Comparison of ENCODE assay signal across 7 mouse cellular contexts in the genomic region with DNA sequence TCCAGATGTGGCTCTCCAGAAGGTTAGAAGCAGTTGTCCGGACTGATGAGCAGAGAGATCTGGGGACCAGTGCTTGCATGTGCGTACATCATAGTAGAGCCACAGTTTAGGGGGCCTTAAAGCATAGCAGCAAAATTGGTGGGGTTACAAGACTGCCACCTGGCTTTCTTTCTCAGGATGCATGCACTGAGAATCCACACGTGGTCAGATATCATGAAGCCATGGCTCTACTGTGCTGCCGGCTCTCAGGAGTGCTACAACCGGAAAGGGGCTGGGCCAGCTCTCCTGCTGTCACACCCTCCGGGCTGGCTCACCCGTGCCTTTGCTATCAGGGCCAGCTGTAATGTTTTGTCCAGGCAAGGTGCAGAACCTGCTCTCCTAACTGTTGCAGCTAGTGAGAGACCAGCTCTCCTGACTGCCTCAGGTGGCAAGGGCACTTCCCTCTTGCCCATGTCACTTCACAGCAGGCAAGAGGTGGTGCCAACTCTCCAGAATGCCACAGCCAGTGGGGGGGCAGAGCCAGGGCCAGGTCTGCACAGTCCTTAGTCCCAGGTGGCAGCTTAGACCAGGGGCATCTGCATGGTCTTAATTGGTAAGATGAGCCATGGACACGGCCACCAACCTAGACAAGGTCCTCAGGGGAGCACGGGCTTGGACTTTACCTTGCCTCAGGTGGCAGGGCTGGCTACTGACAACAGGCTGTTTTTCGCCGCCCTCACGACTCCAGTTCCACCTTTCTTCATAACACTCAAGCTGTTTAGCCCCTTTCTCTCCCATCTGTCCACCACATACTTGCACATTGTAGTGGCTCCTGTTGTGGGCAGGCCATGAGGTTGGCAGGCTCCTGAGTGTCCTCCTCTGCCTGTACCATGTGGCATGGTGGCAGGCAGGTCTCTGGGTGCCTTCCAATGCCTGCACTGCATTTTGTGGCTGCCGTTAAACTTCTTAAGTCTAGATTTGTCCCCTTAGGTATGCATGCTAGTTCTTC. TPM values are rescaled to one million over a fixed set of nuclear protein-coding genes. Genes with fewer than 3 reads are reported as not detected.
A peak's percentile ranks its signal among the peaks of the same experiment; 100 is the strongest.
DNase-seq lines count a peak whose midpoint lies in the region; ATAC-seq and TF ChIP-seq lines count a peak whose summit lies in the region.

No protein-coding gene starts in this region.

- no peak overlapping the region for H3K4me2 ChIP-seq in intestine, embryonic 14.5 days (ENCODE audit: low read length)
- no peak overlapping the region for H3K4me2 ChIP-seq in lung, embryonic 14.5 days

- no peak overlapping the region for H3K4me3 ChIP-seq in intestine, embryonic 14.5 days (ENCODE audit: low read depth, low read length)
- no peak overlapping the region for H3K4me3 ChIP-seq in lung, embryonic 14.5 days (ENCODE audit: low read depth, low read length)

- WGBS in intestine, embryonic 14.5 days: 63% methylated on average over 13 of the region's 13 CpGs
- WGBS in lung, embryonic 14.5 days: 58% methylated on average over 13 of the region's 13 CpGs

- peak; percentile 32 for DNase-seq in spleen, adult 12 weeks (ENCODE audit: low spot score)
- DNase-seq in spleen, postnatal 4 days (ENCODE audit: low spot score in 2 of 2): no peak
- peak; percentile 86 for DNase-seq in cerebellum, adult 8-10 months
- DNase-seq in intestine, embryonic 14.5 days (ENCODE audit: low spot score): no peak
- peak; percentile 38 for DNase-seq in lung, embryonic 14.5 days
- DNase-seq in thymus, postnatal 0 days (ENCODE audit: low spot score): peak; percentile 43
- DNase-seq in gastrocnemius, postnatal 25 days: no peak

- ATAC-seq in intestine, embryonic 14.5 days (replicated peaks; ENCODE audit: low FRiP score, low TSS enrichment, low read depth): peak; percentile 43; the same call in 1 of the 2 replicates
- ATAC-seq in lung, embryonic 14.5 days (ENCODE audit: insufficient read depth): 0 out of 2 replicates have a peak, but pooled peaks have one; percentile 63

- H3K27ac ChIP-seq in intestine, embryonic 14.5 days (ENCODE audit: low read depth): no peak overlapping the region
- no peak overlapping the region for H3K27ac ChIP-seq in lung, embryonic 14.5 days (ENCODE audit: low read depth)

- no peaks in the 10 kb centered on the region for H3K36me3 ChIP-seq in intestine, embryonic 14.5 days (ENCODE audit: control insufficient read depth, insufficient read depth, low read length)
- no peaks in the 10 kb centered on the region for H3K36me3 ChIP-seq in lung, embryonic 14.5 days (ENCODE audit: insufficient read depth)

- no peaks in the 10 kb centered on the region for H3K9me3 ChIP-seq in intestine, embryonic 14.5 days (ENCODE audit: control insufficient read depth, low read length)
- H3K9me3 ChIP-seq in lung, embryonic 14.5 days (ENCODE audit: low read depth, low read length): no peaks in the 10 kb centered on the region

- TF ChIP-seq CTCF in lung, embryonic 14.5 days (IDR thresholded peaks at IDR 0.05; ENCODE audit: low read depth): no peak

- 0 out of 2 replicates have a peak, but pooled peaks cover 3% of the 10 kb centered on the region for H3K4me1 ChIP-seq in intestine, embryonic 14.5 days (replicated peaks; ENCODE audit: control insufficient read depth, insufficient read depth, low read length)
- no peaks in the 10 kb centered on the region for H3K4me1 ChIP-seq in lung, embryonic 14.5 days (ENCODE audit: insufficient read depth)

- no peak overlapping the region for H3K9ac ChIP-seq in intestine, embryonic 14.5 days (ENCODE audit: low read length)
- no peak overlapping the region for H3K9ac ChIP-seq in lung, embryonic 14.5 days

- no peaks in the 10 kb centered on the region for H3K27me3 ChIP-seq in intestine, embryonic 14.5 days (replicated peaks; ENCODE audit: control insufficient read depth, insufficient read depth, low read length)
- no peaks in the 10 kb centered on the region for H3K27me3 ChIP-seq in lung, embryonic 14.5 days (ENCODE audit: insufficient read depth, low read length)

RNA-seq across cellular contexts. Expression of gene Tcp11l2, which starts 13.6 kb away (rescaled TPM):
- polyA plus RNA-seq in intestine, embryonic 14.5 days (2014; fragmentation: Nextera tagmentation; extraction: Ambion mirVana): 9.8 and 11.2 TPM in 2 replicates
- polyA plus RNA-seq in lung, embryonic 14.5 days (2014; fragmentation: Nextera tagmentation; extraction: Ambion mirVana): 15.1 and 17.4 TPM in 2 replicates
- 41.8 TPM in 2 replicates for polyA plus RNA-seq in thymus, postnatal 0 days (2015; fragmentation: Nextera tagmentation; extraction: Ambion mirVana)
- 10 to 100 TPM; 39.2 to 47.0 TPM for total RNA-seq in gastrocnemius, postnatal 25 days (2021)

RNA-seq across cellular contexts. Expression of gene Ckap4, which starts 29.0 kb away (rescaled TPM):
- polyA plus RNA-seq in intestine, embryonic 14.5 days (2014; fragmentation: Nextera tagmentation; extraction: Ambion mirVana): 69.9 and 82.2 TPM in 2 replicates
- polyA plus RNA-seq in lung, embryonic 14.5 days (2014; fragmentation: Nextera tagmentation; extraction: Ambion mirVana): 177 and 179 TPM in 2 replicates
- polyA plus RNA-seq in thymus, postnatal 0 days (2015; fragmentation: Nextera tagmentation; extraction: Ambion mirVana): 11.4 and 12.7 TPM in 2 replicates
- 10 to 100 TPM; 15.5 to 16.3 TPM for total RNA-seq in gastrocnemius, postnatal 25 days (2021)

RNA-seq across cellular contexts. Expression of gene Polr3b, which starts 59.2 kb away (rescaled TPM):
- polyA plus RNA-seq in intestine, embryonic 14.5 days (2014; fragmentation: Nextera tagmentation; extraction: Ambion mirVana): 14.6 and 16.0 TPM in 2 replicates
- 15.7 and 16.4 TPM in 2 replicates for polyA plus RNA-seq in lung, embryonic 14.5 days (2014; fragmentation: Nextera tagmentation; extraction: Ambion mirVana)
- polyA plus RNA-seq in thymus, postnatal 0 days (2015; fragmentation: Nextera tagmentation; extraction: Ambion mirVana): 11.3 and 12.1 TPM in 2 replicates
- total RNA-seq in gastrocnemius, postnatal 25 days (2021): 10 to 100 TPM in 1 of 2 experiments, 1 to 10 TPM in 1; 8.1 to 11.3 TPM

Comparison
In these comparisons a context has a peak if more than half of its experiments do, and no peak if none do; other contexts are left out.
1. DNase-seq: peak in spleen, adult 12 weeks (single experiment), cerebellum, adult 8-10 months (single experiment), lung, embryonic 14.5 days (single experiment) and thymus, postnatal 0 days (single experiment); none in spleen, postnatal 4 days (0 of 2), intestine, embryonic 14.5 days (single experiment) and gastrocnemius, postnatal 25 days (single experiment).